Mouse (Mus musculus) liver, postnatal 0 days (tissue): ENCODE data around the gene Pcgf3.

Experiments
- CTCF ChIP-seq: sonication (generic); IDR thresholded peaks from 2 replicates; pipeline ENCODE4 v1.5.1; 2016; ENCODE audit warnings: antibody characterized with exemption, low read depth
- EP300 ChIP-seq: IDR thresholded peaks from 2 replicates; pipeline ENCODE4 v1.6.1; 2016; ENCODE audit warnings: antibody characterized with exemption, low read depth, mild to moderate bottlenecking

- TF ChIP-seq CTCF (no peak), EP300 (no peak)
These were observed 59.1 kb downstream of the Pcgf3 start for GRCm38 (mm10) chr5:108520153-108520552.
